Mouse (Mus musculus) megakaryocyte-erythroid progenitor cell, adult 5 weeks (primary cell): ENCODE measurements around the gene Alg10b. TPM values are rescaled to one million over a fixed set of nuclear protein-coding genes. Genes with fewer than 3 reads are reported as not detected.

Experiments
- polyA plus RNA-seq: library from polyadenylated mRNA; stranded (reverse); fragments of >175 nt; gene quantifications from 2 replicates; pipeline ENCODE4 v1.2.3, GENCODE M21; 2012

The Alg10b gene
- polyA plus RNA-seq = 10.8 and 10.9 TPM in 2 replicates

DNA sequence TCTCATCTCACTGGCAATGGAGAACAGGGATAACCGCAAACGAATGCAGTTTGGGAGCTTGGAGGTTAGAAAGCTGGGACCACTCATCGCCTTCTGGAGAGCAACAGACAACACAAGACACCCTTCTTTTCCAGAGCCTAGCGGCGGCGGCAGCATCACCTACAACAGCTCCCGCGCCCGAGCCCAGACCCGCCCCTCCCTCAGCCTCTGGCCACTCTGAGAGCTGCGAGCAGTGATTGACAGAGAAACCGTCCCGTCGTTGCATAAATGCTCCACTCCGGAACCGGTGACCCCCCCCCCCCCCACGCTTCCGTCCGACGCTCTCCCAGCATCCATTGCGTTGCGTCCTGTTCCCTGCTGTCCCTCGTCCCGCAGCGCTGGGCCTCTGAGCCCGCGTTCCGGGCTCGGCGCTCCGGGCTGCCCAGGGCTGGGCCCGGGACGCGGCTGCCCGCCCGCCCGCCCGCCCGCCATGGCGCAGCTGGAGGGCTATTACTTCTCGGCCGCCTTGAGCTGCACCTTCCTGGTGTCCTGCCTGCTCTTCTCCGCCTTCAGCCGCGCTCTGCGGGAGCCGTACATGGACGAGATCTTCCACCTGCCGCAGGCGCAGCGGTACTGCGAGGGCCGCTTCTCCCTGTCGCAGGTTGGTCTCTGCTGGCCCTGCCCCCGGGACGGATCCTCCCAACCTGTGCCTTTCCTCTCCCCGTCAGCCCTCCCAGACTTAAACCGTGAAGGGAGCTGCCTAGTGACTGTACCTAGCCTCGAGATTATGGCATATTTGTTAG, at the start of gene Alg10b:
TSS of gene Alg10b (plus strand) at position 343 of the 782 bp plus-strand sequence.

